Mouse (Mus musculus) testis, postnatal 10 days (tissue): Measurements from ENCODE around the gene Tlr8.

ENCODE experiments used
- DNase-seq: peaks from one replicate; pipeline ENCODE4 v3.0.0; 2021; ENCODE audit warnings: low spot score

Gene Tlr8

DNA sequence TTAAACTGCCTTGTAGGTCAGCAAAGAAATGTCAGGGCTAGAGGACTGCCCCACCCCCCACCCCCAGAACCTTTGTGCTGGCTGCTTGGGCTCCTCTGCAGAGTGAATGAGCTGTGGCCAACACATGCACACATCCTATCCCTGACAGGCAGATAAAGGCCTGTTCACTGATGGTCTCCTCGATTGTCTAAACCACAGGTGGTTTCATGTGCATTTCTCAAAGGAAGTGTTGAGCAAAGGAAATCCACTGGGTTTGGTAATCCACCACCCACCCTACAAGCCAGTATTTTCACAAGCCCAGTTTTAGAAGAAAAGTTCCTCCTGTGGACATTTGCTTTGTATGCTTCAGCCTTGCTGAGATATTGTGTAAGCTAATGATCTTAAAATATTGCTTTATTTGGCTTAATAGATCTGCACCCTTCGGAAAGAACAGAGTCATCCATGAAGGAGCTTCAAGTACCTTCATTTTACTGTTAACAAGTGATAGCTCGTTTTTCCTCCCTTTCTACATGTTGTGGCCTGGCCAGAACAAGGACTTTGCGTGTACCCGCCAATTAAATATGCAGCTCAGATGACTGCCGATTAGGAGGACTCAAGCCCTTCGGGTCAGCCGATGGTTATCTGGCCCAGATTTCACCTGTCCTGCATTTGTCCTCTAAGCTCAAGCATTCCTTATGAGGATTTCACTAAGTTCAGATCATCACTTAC is 58.2 kb downstream of the Tlr8 start:
- DNase-seq, result no peak

DNA sequence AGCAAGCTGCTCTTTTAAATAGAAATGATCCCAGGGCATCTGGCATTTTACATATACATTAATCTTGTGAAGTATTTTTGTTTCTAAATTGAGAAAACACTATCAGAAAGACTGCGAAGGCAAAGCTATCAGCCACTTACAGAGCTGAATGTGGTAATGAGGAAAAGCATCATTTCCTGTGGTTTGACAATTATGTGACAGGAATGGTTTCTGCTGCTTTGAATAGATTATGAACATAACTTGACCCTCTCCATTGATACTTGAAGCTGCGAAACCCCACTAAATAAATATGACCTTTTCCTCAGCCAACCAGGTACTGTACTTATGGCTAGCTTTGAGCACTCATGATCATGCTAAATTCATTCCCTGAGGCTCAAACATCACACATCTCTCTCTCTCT is 62.8 kb downstream of the Tlr8 start:
- DNase-seq, result no peak

DNA sequence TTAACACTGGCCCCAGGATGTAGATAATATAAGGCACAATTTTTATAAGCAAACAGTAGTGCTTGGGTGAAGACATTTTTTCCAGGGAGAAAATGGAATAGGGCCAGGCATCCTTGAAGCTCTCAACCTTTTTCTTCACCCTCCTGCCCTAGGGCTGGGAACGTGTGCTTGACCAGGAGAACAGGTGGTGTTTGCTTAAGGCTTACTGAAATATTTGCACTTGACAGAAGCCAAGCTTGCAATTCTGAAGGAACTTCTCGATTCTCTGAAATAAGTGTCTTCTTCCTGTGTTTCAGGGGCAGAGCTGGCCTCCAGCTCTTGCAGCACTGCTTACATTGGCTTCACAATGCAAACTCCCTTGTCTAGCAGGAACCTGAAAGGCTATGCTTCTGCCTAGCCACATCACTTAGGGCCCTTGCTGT is 68.9 kb downstream of the Tlr8 start:
- no peak for DNase-seq
